Mouse (Mus musculus): ENCODE measurements around the gene Cldn34c3.
"Not testable (repeated sequence)": the region's sequence is repeated elsewhere in the genome, so short reads cannot be mapped to it uniquely, and the experiment has no call there.

Gene Cldn34c3

DNA sequence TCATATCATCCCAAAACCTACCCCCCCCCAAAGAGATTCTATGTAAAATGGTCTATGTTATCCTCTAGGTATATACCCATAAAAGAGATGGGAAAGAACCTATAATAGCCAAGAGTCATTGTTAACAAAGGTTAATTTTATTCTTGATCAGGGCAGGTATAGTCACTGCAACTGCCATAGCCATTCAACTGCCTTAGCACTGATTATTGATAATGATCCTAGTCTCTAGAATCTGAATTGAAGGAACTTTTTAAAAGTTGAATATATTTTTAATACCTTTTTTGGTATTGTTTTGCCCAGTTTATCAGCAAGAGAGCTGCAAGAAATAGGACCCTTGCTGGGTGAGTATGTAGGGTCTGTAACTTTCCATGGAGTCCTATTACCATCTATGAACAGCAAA is at the start of gene Cldn34c3:
Gene Cldn34c3 (plus strand): TSS at position 301 of the 400 bp plus-strand sequence.
- DNase-seq = not testable (repeated sequence)
